Mouse (Mus musculus): ENCODE measurements around the gene C77080.

C77080 gene

DNA sequence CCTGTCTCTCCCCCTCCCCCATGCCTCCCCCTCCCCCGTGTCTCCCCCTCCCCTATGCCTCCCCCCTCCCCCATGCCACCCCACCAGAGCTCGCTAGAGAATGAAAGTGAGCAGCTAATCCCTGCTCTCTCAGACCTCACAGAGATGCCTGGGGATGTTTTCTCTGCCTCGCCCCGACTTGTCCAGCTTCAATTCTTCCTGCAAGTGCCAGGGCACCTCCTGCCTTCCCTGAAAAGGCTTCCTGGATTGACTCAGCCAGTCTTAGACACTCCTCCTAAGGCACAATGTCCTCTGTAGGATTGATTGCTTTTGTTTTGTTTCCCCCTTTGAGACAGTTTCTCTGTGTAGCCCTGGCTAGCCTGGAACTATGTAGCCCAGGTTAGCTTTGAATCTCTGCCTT is at the start of gene C77080:
Gene C77080, minus strand, starts transcription at position 209 of the 400 bp plus-strand sequence.
- no peak for DNase-seq

DNA sequence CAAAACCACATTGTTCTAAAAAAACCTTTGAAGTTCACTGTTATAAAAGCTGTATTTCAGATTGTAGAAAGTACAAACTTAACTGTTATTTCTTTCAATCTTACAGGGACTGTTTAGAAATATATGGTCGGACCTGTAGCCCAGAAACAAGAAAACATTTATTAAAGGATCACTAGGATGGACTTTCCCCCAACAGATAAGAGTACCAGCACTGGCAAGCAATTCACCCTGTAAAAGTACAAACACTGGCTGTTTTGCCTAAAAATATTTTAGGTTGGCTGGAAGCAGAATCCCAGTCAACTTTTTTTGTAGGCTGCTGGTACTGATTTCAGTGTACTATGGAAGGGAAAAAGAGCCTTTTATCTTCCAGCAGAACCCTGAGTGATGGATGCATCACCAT is 46.7 kb upstream of the C77080 start:
- no peak for DNase-seq

DNA sequence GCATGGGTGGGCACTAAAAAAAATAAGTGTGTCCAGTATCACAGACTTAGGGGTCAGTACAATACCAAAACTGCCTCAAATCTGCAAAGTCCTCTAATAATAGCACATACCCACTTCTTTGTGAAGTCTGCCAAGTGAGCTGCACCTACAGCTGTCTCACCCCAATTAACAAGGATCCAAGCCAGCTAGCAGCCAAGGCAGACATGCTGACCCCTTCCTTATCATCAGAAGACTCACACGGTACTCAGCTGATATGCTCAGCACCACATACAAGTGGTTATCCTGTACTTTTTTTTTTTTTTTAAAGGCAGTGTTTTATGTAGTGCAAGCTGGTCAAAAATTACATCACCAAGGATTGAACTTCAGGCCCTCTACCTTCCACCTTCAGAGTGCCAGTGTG is 43.1 kb upstream of the C77080 start:
- no peak for DNase-seq

DNA sequence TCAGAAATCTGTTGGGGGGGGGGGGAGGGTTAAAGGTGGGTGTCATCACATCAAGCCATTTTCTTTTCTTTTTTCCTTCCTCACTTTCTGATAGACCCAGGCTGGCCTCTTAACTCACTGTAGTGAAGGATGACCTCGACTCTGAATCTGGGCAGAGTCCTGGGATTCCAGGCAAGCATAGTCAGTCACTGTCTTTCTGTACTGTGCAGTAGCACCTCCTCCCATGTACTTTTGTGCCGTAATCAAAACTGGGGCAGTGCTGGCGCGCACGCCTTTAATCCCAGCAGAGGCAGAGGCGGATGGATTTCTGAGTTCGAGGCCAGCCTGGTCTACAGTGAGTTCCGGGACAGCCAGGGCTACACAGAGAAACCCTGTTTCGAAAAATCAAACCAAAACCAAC is 42.6 kb upstream of the C77080 start:
- DNase-seq, result no peak

DNA sequence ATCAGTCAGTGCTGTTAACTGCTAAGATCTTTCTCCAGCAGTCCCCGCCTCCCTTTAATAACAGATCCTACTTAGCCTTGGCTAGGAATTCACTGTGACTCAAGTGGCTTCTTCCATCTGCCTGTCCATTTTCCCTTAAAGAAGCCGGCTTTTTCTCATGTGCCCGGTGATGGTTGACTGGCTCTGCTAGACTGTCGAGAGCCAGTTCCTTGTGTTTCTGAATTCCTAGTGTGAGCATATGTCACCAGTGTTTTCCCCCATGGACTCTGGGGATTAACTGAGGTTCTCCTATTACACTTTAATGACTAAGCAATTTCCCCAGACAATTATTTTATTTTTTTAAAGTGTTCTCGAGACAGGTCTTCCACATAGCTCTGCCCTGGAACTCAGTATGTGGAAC is 42.2 kb upstream of the C77080 start:
- no peak for DNase-seq

DNA sequence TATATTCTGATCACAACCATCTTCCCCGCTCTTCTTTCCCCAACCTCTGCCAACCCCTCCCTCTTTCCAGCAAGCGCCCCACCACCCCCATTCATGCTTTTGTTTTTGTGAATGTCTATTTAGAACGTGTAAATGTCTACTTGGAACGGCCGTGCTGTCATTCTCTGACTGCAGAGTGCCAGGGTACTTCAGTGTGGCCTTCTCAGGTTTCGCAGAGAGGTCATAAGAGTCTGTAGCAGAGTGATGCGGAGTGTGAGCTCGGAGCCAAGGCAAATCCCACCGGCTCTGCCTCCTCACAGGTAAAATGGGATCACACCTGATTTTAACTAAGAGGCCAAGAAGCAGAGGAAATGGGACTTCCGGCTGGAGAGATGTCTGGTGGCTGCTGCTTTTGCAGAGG is 37.9 kb upstream of the C77080 start:
- no peak for DNase-seq

DNA sequence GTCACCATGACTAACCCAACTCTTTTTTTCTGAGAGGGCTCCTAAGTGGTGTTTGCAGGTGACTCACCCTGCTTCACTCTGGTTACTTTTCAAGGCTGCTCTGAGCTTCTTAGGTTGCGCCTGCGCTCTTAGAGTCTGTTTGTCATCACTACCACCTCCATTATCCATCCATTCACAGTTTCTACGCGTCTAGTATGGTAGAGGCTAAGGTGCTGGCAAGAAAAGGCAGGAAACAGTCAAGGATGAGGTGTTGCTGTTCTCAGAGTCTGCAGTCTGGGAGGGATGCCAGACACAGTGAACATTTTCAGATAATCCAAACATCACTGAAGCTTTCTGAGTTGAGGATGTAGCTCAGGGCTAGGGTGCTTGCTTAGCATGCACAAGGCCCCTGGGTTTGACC is 36.5 kb upstream of the C77080 start:
- DNase-seq, result no peak

DNA sequence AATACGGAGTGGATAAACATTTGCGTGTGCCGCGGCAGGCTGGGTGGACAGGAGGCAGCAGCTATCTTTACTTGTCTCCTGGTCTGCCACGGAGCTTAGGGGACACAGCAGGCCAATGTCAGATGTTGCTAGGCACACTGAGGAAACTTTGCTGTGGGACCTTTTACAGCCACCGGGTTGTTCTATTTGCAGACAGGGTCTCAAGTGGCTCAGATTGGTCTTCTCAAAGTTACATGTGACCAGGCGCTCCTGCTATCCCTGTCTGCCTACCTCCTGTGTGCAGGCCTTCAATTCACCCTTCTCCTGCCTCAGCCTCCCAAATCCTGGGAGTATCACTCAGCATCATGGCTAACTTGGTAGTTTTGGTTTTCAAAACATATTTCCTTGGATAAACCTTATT is 34.9 kb upstream of the C77080 start:
- DNase-seq, result no peak

DNA sequence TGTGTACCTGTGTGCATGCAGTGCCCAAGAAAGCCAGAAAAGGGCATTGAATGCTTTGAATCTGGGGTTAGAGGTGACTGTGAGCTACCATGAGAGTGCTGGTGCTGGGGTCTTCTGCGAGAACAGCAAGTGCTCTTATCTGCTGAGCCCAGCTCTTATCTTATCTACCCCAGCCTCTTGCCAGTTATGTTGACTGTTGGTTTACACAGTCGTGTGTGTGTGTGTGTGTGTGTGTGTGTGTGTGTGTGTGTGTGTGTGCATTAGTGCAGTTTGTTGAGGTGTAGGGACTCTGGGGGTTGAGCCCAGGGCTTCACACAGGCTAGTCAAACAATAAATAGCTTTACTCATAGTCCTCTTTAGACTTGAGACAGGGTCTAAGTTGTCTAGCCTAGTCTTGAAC is 34.0 kb upstream of the C77080 start:
- no peak for DNase-seq

DNA sequence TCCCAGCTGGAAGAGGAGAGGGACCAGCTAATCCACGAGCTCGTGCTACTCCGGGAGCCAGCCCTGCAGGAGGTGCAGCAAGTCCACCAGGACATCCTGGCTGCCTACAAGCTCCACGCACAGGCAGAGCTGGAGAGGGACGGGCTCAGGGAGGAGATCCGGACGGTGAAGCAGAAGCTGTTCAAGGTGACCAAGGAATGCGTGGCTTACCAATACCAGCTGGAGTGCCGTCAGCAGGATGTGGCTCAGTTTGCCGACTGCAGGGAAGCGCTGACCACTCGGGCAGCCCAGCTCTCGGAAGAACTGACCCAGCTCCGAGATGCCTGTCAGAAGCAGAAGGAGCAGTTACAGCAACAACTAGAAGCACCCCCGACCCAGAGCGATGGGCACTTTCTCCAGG is 32.5 kb upstream of the C77080 start:
- DNase-seq, result no peak

DNA sequence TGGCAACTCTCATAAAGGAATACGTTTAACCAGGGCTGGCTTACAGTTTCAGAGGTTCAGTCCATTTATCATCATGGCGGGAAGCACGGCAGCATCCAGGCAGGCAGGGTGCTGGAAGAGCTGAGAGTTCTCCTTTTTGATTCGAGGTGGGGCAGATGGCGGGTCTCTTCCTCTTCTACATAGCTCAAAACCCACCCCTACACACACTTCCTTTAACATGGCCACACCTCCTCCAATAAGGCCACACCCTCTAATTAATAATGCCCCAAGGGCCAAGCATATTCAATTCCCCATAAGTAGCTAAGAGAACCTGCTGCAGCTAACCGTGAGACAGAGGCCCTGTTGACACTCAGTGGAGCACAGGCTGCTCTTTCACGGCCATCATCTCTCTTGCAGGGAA is 31.6 kb upstream of the C77080 start:
- DNase-seq, result no peak

DNA sequence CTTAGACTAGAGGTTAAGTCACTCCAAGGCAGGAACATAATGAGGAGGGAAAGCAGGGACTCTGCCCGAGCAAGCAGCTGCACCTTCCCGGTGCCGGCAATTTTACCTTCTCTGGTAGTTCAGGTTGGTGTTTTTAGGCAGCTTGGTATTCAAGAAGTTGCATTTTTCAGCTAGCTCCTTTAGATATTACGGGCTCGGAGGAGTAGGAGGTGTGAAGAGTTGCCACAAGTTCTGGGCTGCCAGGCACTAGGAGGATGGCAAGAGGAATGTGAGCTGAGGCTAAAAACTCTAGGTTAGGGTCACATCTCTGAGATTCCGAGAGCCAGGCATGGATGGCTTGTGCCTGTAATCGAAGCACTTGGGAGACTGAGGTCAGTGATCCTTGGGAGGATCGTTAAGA is 28.5 kb upstream of the C77080 start:
- DNase-seq, result no peak

DNA sequence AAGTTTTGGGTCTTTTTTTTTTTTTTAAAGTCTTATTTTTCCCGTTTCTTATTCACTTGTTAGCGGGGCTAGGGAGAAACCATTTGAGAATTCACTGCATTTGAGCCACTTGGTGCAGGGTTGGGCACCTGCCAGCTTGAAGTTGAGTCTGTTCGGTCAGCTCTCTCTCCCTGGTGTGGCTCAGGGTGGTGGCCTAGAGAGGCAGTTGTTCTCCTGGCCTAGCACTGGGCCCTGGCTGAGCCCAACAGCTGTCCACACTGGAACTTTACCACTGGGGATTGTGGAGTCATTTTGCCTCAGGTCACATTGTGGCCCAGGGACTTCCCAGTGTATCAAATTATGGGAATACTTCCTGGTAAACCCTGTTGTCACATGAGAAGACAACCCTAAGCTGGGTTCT is 26.9 kb upstream of the C77080 start:
- no peak for DNase-seq

DNA sequence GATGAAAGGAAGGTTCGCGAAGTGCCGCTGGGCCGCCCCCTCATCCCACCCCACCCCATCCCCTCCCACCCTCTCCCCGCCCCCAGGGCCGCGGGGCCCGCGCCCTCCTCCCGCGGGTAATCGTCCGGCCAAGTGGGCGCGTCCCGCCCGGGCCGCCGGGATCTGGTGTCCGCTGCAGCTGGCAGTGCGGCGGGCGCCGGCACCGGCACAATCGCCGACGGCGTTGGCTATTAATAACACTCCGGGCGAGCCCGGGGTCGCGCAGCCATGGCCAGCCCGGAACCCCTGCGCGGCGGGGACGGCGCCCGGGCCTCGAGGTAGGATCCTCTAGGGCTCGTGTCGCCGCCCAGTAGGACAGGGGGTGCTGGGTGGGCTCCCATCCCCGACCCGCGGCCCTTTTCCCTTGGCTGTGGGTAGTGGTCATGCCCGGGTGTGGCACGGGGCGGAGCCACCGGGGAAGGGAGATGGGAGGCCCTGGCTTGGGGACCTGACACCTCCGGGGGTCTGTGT is 26.3 kb upstream of the C77080 start, which contains the start of gene Sync:
Gene Sync, plus strand, starts transcription at position 146 of the 510 bp plus-strand sequence.
- DNase-seq, result no peak

DNA sequence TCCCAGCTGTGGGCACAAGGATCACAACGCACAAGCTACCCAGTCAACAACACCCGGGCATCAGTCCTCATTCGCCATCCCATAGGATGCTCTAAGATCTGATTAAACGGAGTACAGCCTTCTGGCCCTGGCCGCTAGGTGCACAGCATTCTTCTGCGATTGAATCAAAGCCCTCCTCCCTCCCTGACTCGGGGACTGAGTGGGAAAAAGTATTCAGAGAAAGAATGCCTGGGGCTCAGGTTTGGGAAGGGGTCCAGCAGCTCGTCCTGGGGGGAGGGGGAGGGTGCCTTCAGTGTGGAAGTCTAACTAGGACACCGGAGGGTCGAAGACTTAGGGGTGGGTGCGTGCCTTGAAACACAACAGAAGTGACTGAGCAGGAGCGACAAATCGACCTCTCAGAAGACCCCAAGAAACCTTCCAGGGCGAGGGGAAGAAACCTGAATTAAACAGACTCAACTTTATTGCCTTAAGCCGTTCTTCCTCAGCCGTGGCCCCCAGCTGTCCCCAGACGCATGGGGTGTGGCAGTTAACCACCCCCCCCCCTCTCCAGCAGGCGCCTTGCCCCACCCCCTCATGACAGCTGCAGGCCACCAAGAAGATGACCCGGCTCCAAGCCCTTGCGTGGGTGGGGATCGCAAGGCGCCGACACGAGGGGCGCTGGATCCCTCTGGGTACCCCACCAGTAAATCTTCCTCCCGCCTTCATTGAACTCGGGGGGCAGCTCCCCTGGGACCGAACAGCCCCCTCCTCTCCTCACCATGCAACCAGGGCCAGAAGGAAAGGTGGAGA is 25.7 kb upstream of the C77080 start:
- DNase-seq, result no peak

DNA sequence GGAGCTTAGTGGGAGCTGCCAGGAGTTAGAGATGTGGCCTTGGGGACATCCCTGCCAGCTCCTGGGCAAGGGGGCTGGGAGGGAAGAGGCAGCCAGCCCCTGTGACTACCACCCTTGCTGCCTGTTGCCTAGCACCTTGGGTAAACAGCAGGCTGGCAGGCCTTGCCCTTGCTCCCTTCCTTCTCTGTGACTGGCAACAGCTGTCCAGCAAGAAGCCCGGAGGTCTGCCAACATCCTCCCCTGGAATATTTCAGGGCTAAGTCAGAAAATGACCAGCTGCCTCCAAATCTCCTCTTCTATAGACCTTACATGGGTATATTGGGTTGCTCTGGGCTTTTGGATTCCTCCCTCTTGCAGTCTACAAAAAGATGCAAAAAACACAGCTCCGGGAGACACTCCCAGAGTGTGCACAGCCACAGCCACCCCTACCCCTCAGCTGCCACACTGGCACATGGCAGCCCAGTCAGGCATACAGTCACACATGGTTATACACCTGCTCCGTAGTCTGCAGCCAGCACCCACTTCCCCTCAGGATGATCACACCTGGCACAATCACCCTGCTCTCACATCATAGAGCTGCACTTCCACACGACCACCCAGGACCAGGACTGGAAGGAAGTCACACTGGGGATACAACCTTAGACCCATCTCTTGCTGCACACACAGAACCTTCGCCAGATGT is 24.9 kb upstream of the C77080 start:
- no peak for DNase-seq

DNA sequence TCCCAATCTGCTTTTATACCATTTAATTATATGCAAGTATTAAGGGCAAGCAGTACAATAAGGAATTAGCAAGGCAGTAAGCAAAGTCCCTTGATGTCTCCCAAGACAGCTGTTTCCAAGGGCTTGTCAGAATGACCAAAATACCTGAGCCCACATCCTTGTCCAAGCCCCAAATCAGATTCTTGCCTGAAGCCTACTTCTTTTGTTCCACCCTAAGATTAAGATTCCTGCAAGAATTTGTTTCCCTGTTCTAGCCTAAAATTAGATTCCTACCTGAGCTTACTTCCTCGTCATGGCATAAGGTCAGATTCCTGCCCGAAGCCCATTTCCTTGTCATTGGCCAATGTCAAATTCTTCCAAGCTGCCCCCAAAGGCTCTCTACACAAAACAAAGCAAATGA is 23.5 kb upstream of the C77080 start:
- DNase-seq, result no peak

DNA sequence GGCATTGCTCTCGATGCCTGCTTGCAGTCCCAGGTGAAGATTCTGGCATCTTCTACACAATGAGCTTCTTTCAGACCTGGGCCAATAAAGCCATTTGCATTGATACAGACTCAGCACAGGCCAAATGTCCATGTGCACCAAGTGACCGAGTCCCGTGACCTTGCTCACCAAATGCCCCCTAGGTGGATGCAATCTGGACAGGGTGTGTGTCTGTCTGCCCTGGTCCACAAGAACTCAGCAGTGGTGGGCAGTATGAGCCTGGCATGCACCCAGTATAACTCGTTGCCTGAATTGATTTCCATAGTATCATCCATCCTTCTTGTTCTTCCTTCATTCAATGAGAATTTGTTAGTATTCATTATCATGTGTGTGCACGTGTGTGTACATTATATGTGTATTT is 22.0 kb upstream of the C77080 start:
- DNase-seq, result no peak

DNA sequence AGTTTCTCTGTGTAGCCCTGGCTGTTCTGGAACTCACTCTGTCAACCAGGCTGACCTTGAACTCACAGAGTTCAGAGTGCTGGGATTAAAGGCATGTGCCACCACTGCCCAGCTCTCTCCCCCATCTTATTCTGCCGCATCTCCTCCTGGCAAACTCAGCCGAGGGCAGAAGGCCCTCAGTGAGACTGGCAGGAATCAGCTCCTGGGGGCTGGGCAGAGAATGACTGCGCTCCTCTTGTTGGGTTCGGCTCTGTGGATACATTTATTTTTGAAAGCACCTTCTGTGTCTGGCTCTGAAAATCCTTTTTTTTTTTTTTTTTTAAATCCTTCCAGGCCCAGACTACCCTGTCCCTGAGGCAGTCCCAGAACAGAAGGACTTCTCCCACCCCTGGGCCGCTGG is 21.6 kb upstream of the C77080 start:
- DNase-seq, result no peak

DNA sequence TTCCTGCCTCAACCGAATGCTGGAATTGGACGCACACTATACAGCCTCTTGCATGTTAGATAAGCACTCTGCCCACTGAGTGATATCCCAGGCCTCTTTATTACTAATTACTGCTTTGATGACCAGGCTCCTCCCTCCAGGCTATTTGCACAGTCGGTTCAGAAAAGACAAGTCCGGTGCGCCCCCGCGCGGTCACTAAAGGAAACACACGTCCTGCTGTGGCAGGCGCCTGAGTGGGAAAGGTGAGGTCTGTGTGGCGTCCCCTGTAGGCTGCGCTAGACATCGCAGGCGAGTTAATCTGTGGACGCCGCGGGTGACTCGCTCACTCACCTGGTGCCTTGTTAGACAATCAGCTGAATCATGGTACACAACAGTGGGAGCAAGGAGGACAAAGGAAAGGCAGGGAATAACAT is 15.3 kb upstream of the C77080 start:
- peak; percentile 95 for DNase-seq

DNA sequence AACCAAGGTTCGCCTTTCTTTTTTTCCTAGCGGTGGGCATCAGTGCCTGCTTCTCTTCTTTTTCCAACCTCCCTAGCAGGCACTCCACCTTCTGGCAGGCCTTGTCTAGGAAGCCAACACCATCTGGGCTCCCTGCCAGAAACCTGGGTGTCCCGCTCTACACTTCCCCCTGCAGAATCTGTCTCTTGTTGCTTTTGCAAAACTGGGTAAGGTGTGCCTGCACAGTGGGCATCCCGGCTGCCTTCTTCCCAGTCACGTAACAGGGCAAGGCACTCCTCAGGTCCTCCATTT is 11.5 kb upstream of the C77080 start:
- peak; percentile 94 for DNase-seq

DNA sequence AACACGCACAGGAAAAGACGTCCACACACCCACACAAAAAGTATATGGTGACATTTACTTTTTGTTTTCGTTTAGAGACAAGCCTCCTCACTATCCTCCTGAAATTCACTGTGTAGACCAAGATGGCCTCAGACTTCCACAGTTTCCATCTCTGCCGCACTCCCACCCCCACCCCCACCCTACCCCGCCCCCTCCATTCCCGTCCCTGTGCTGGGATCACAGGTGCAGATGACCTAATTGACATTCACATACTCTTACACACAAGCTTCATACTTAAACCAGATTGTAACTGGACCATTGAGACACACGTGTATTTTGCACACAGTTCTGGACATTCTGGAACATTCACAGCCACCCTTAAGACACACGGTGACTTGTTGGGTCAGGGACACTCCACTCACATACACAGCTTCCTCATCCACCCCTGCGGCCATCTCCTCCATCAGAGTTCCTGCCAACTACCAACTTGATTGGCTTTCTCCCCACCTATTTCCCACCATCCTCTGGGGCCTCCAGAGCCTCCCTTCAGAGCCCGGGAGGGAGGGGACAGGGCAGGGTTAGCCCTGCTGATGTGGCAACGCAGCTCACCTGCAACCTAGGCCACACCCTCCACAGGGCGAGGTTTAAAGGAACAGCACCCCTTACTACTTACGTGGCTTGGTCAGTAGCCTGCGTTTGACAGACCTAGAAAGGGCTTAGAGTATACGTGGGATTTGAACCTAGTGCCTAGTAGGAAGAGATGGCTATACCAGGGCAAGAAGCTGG is 11.0 kb upstream of the C77080 start:
- peak; percentile 73 for DNase-seq

DNA sequence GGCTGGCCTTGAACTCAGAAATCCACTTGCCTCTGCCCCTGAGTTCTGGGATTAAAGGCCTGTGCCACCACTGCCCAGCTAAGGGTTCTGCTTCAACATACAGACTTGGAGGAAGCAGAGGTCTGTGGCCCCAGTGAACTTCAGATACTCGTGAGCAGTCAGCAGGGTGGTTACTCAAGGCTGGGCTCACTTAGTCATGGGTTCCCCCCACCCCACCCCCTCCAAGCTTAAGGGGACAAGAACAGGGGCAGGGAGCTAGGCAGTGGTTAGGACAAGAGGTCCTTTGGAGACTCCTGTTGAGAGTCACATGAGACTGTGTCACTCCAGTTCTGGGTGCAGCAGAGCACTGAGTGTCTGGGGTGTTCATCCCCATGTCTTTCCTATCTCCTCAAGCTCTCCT is 7.5 kb upstream of the C77080 start:
- DNase-seq, result no peak

DNA sequence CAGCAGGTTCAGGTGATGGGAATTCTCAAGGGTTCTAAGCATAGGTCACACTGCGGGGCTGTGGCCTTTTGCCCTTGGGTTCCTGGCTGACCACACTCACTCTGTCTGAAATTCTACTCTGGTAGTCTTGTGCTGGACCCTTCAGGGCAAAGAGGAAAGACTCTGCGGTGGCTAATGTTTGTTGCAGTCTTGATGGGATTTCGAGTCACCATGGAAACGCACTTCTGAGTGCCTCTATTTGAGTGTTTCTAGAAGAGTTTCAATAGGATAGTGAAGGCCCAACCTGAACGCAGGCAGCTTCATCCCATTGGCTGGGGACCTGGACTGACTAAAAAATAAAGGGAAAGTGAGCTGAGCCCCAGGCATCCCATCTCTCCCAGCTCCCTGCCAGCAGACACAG is 5.6 kb upstream of the C77080 start:
- DNase-seq, result no peak
